Mouse (Mus musculus) forebrain, postnatal 0 days (tissue): ENCODE data around the gene Higd1c. TPM values are rescaled to one million over a fixed set of nuclear protein-coding genes. Genes with fewer than 3 reads are reported as not detected.

Experiments
- ATAC-seq: fragments of 200-750 bp; cut with Nextera tagmentation; 2 replicates; pipeline ENCODE4 v1.8.0; 2017; ENCODE audit warnings: mild to moderate bottlenecking, moderate library complexity
- DNase-seq: peaks from one replicate; pipeline ENCODE4 v3.0.0-alpha.2; 2015
- H3K27ac ChIP-seq: fragments of 300-500 bp; sonication (generic); 2 replicates; pipeline ENCODE4 v1.5.1; 2014; ENCODE audit warnings: low read depth, mild to moderate bottlenecking, antibody characterized with exemption, low read length, moderate library complexity, mixed read lengths
- H3K27me3 ChIP-seq: fragments of 300-500 bp; sonication (generic); 2 replicates; pipeline ENCODE4 v1.6.1; 2014; ENCODE audit warnings: mild to moderate bottlenecking, low read length, mixed read lengths; ENCODE audit not compliant: insufficient read depth
- H3K36me3 ChIP-seq: fragments of 300-500 bp; sonication (generic); 2 replicates; pipeline ENCODE4 v1.6.1; 2014; ENCODE audit warnings: mild to moderate bottlenecking, moderate library complexity; ENCODE audit not compliant: insufficient read depth
- H3K4me1 ChIP-seq: fragments of 300-500 bp; sonication (generic); 2 replicates; pipeline ENCODE4 v1.6.1; 2014; ENCODE audit warnings: antibody characterized with exemption; ENCODE audit not compliant: insufficient read depth
- H3K4me2 ChIP-seq: fragments of 300-500 bp; sonication (generic); 2 replicates; pipeline ENCODE4 v1.6.1; 2014; ENCODE audit warnings: low read depth, mild to moderate bottlenecking, moderate library complexity
- H3K4me3 ChIP-seq: fragments of 300-500 bp; sonication (generic); 2 replicates; pipeline ENCODE4 v1.5.1; 2014; ENCODE audit warnings: low read depth, low read length, mixed read lengths
- H3K9ac ChIP-seq: fragments of 300-500 bp; sonication (generic); 2 replicates; pipeline ENCODE4 v1.6.1; 2014; ENCODE audit warnings: mild to moderate bottlenecking
- H3K9me3 ChIP-seq: fragments of 300-500 bp; sonication (generic); 2 replicates; pipeline ENCODE4 v1.6.1; 2016; ENCODE audit warnings: low read length
- CTCF ChIP-seq: sonication (generic); IDR thresholded peaks from 2 replicates; pipeline ENCODE4 v1.5.1; 2016; ENCODE audit warnings: antibody characterized with exemption, control low read depth, low read depth
- WGBS: fragments of 180-500 bp; shearing (Covaris S2); extraction: QIAGEN DNeasy Blood & Tissue Kit; methylation state at CpG from one replicate; pipeline ENCODE4 v1.1.7; 2014; 5-methylcytosine and 5-hydroxymethylcytosine counted together
- polyA plus RNA-seq: library from polyadenylated mRNA; unstranded; fragments of >200 nt; fragmentation: Nextera tagmentation; extraction: Ambion mirVana; gene quantifications from 2 replicates; pipeline ENCODE4 v1.2.1, GENCODE M21; 2015
- total RNA-seq: library from RNA; depleted of rRNA; stranded (reverse); fragments of >200 nt; gene quantifications from 2 replicates; pipeline ENCODE4 v1.2.3, GENCODE M21; 2014

Higd1c gene
- total and polyA plus RNA-seq, 2 experiments from 2014 or later: not detected

DNA sequence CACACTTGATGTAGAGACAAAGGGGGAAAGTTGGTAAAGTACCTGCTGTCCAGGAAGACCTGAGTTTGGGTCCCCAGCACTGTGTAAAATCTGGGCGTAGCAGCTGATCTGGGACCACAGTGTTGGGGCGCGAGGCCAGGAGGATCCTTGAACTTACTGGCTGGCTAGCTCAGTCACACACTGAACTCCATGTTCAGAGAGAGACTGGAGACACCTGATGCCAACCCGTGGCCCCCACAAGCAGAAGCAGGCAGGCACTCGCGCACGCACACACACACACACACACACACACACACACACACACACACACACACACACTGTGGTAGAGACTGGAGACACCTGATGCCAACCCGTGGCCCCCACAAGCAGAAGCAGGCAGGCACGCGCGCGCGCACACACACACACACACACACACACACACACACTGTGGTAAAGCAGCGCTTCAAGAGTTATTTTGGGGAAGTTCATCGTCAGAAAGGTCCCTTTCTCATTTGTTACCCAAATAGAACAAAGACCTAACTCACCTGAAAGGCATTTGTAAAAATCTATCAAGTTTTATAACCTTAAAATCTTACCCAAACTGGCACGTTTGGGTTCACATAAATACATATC is 24.0 kb downstream of the Higd1c start:
- no peaks in the 10 kb centered on the region for H3K4me1 ChIP-seq
- H3K36me3 ChIP-seq: peaks cover 11% of the 10 kb centered on the region; the same call in 1 of the 2 replicates
- DNase-seq: no peak
- TF ChIP-seq CTCF: no peak
- no peak overlapping the region for H3K27ac ChIP-seq
- no peak for ATAC-seq
- H3K9me3 ChIP-seq: no peaks in the 10 kb centered on the region
- H3K4me3 ChIP-seq: no peak overlapping the region
- H3K4me2 ChIP-seq: no peak overlapping the region
- no peaks in the 10 kb centered on the region for H3K27me3 ChIP-seq
- 88% methylated on average over 16 of the region's 16 CpGs for WGBS
- H3K9ac ChIP-seq: no peak overlapping the region

GRCm38 (mm10) chr15:100388886-100389285 is 24.5 kb downstream of the Higd1c start:
- no peak overlapping the region for H3K27ac ChIP-seq
- 58% methylated on average over 9 of the region's 9 CpGs for WGBS

GRCm38 (mm10) chr15:100391066-100391465 is 26.7 kb downstream of the Higd1c start:
- H3K4me1 ChIP-seq: no peaks in the 10 kb centered on the region
- H3K4me2 ChIP-seq: no peak overlapping the region
- DNase-seq: no peak
- no peak for TF ChIP-seq CTCF
- H3K36me3 ChIP-seq: peaks cover 36% of the 10 kb centered on the region
- no peaks in the 10 kb centered on the region for H3K9me3 ChIP-seq
- WGBS: 81% methylated on average over 7 of the region's 7 CpGs
- ATAC-seq: no peak
- no peak overlapping the region for H3K27ac ChIP-seq
- H3K4me3 ChIP-seq: no peak overlapping the region
- H3K9ac ChIP-seq: no peak overlapping the region
- H3K27me3 ChIP-seq: no peaks in the 10 kb centered on the region

More at GRCm38 (mm10) chr15:100388886-100389285, 24.5 kb downstream of the Higd1c start:
- no peaks in the 10 kb centered on the region for H3K4me1 ChIP-seq
- no peak for ATAC-seq
- H3K27me3 ChIP-seq: no peaks in the 10 kb centered on the region
- H3K4me3 ChIP-seq: no peak overlapping the region
- no peaks in the 10 kb centered on the region for H3K9me3 ChIP-seq
- no peak overlapping the region for H3K9ac ChIP-seq
- no peak overlapping the region for H3K4me2 ChIP-seq
- DNase-seq: no peak
- H3K36me3 ChIP-seq: peaks cover 17% of the 10 kb centered on the region; the same call in 1 of the 2 replicates
- no peak for TF ChIP-seq CTCF

- WGBS: 97% methylated on average over 7 of the region's 7 CpGs
- Histone ChIP-seq H3K4me3 (no peak overlapping the region), H3K36me3 (peaks cover 41% of the 10 kb centered on the region), H3K4me1 (no peaks in the 10 kb centered on the region), H3K4me2 (no peak overlapping the region), H3K9ac (no peak overlapping the region), H3K27me3 (no peaks in the 10 kb centered on the region), H3K27ac (no peak overlapping the region), H3K9me3 (no peaks in the 10 kb centered on the region)
- ATAC-seq (no peak), DNase-seq (no peak)
- TF ChIP-seq CTCF: no peak
These were observed 27.3 kb downstream of the Higd1c start for GRCm38 (mm10) chr15:100391599-100391998.

- Histone ChIP-seq H3K4me2 (no peak overlapping the region), H3K9me3 (no peaks in the 10 kb centered on the region), H3K4me3 (no peak overlapping the region), H3K27ac (no peak overlapping the region), H3K36me3 (peaks cover 56% of the 10 kb centered on the region), H3K4me1 (no peaks in the 10 kb centered on the region), H3K27me3 (no peaks in the 10 kb centered on the region), H3K9ac (no peak overlapping the region)
- WGBS: 85% methylated on average over 11 of the region's 11 CpGs
- DNase-seq (no peak), ATAC-seq (no peak)
- no peak for TF ChIP-seq CTCF
These were observed 28.7 kb downstream of the Higd1c start for GRCm38 (mm10) chr15:100393016-100393415.

DNA sequence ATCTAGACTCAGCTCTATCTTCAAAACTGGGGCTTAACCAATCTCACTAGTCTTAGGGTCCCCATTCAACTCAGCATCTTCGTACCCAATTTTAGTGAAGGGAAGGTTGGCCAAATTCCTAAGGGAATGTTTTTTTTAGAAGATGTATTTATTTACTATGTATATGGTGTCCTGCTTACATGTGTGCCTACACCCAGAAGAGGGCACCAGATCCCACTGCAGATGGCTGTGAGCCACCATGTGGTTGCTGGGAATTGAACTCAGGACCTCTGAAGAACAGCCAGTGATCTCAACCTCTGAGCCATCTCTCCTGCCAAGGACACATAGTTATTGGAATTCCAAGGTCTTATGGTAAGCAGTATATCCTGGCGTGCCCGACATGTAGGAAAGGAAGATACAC is 31.2 kb downstream of the Higd1c start:
- no peak overlapping the region for H3K4me2 ChIP-seq
- H3K9me3 ChIP-seq: no peaks in the 10 kb centered on the region
- H3K27ac ChIP-seq: no peak overlapping the region
- TF ChIP-seq CTCF: 0 out of 2 replicates have a peak, but pooled peaks have one; percentile 4
- H3K9ac ChIP-seq: no peak overlapping the region
- peaks cover 78% of the 10 kb centered on the region for H3K36me3 ChIP-seq
- no peaks in the 10 kb centered on the region for H3K27me3 ChIP-seq
- no peak overlapping the region for H3K4me3 ChIP-seq
- ATAC-seq (no peak), DNase-seq (no peak)
- no peaks in the 10 kb centered on the region for H3K4me1 ChIP-seq
- 98% methylated on average over 3 of the region's 3 CpGs for WGBS

DNA sequence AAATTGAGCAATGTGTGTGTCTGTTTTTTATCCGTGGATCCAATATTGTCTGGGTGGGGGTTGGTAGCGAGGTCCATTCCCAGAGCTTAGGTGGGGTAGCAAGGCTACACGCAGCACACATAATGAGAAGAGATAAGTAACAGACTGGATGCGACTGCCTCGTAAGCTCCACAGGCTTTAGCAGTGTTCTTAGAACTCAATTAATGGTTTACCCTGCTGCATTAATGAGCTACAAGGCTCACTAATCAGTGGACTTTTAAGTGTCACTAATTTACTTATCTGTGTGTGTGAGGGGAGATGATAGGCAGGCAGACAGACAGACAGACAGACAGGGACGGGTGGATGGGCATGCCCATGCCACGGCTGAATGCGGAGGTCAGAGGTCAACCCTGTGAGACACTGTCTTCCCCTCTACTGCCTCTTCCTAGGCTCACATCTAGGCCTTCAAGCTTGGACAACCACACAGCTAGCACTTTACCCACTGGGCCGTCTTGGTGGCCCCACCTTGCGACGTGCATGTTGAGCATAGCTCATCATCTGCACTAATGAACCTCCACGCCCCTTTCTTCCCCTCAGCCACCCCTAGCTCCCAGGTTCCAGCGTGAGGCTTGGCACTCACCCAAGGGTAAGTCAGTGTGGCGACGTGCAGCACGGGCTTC is 36.4 kb downstream of the Higd1c start:
- Histone ChIP-seq H3K36me3 (peaks cover 90% of the 10 kb centered on the region), H3K9me3 (no peaks in the 10 kb centered on the region), H3K4me2 (no peak overlapping the region), H3K27me3 (no peaks in the 10 kb centered on the region), H3K4me3 (no peak overlapping the region), H3K9ac (no peak overlapping the region), H3K27ac (no peak overlapping the region), H3K4me1 (no peaks in the 10 kb centered on the region)
- WGBS: 81% methylated on average over 16 of the region's 16 CpGs
- TF ChIP-seq CTCF: no peak
- DNase-seq: no peak
- ATAC-seq: no peak
